Mouse (Mus musculus) hindbrain, postnatal 0 days (tissue): ENCODE data around the gene Bcl9l. TPM values are rescaled to one million over a fixed set of nuclear protein-coding genes. Genes with fewer than 3 reads are reported as not detected.
"Not testable (repeated sequence)": the region's sequence is repeated elsewhere in the genome, so short reads cannot be mapped to it uniquely, and the experiment has no call there.

Experiments used
- ATAC-seq: fragments of 200-750 bp; cut with Nextera tagmentation; 2 replicates; pipeline ENCODE4 v1.8.0; 2017; ENCODE audit warnings: mild to moderate bottlenecking, moderate TSS enrichment, moderate library complexity
- DNase-seq: peaks from one replicate; pipeline ENCODE4 v3.0.0-alpha.2; 2015; ENCODE audit warnings: low spot score
- H3K27ac ChIP-seq: fragments of 300-500 bp; sonication (generic); 2 replicates; pipeline ENCODE4 v1.5.1; 2014; ENCODE audit warnings: mild to moderate bottlenecking
- H3K27me3 ChIP-seq: fragments of 300-500 bp; sonication (generic); 2 replicates; pipeline ENCODE4 v1.6.1; 2014; ENCODE audit warnings: low read length, mixed read lengths; ENCODE audit not compliant: insufficient read depth
- H3K36me3 ChIP-seq: fragments of 300-500 bp; sonication (generic); 2 replicates; pipeline ENCODE4 v1.6.1; 2014; ENCODE audit warnings: low read length, mixed read lengths; ENCODE audit not compliant: insufficient read depth
- H3K4me1 ChIP-seq: fragments of 300-500 bp; sonication (generic); 2 replicates; pipeline ENCODE4 v1.6.1; 2014; ENCODE audit warnings: antibody characterized with exemption, low read length, mixed read lengths; ENCODE audit not compliant: insufficient read depth
- H3K4me2 ChIP-seq: fragments of 300-500 bp; sonication (generic); 2 replicates; pipeline ENCODE4 v1.6.1; 2014; ENCODE audit warnings: low read depth, mild to moderate bottlenecking, low read length, moderate library complexity, mixed read lengths
- H3K4me3 ChIP-seq: fragments of 300-500 bp; sonication (generic); 2 replicates; pipeline ENCODE4 v1.5.1; 2014; ENCODE audit warnings: low read length
- H3K9ac ChIP-seq: fragments of 300-500 bp; sonication (generic); replicated peaks from 2 replicates; pipeline ENCODE4 v1.6.1; 2014; ENCODE audit warnings: mild to moderate bottlenecking, low read length, moderate library complexity, mixed read lengths
- H3K9me3 ChIP-seq: fragments of 300-500 bp; sonication (generic); 2 replicates; pipeline ENCODE4 v1.6.1; 2016; ENCODE audit warnings: low read length, mixed read lengths
- CTCF ChIP-seq: IDR thresholded peaks from 2 replicates; pipeline ENCODE4 v1.5.1; 2016; ENCODE audit warnings: antibody characterized with exemption, control low read depth, low read depth
- WGBS: fragments of 180-500 bp; shearing (Covaris S2); extraction: QIAGEN DNeasy Blood & Tissue Kit; methylation state at CpG from one replicate; pipeline ENCODE4 v1.1.7; 2014; 5-methylcytosine and 5-hydroxymethylcytosine counted together
- polyA plus RNA-seq: library from polyadenylated mRNA; unstranded; fragments of >200 nt; fragmentation: Nextera tagmentation; extraction: Ambion mirVana; gene quantifications from 2 replicates; pipeline ENCODE4 v1.2.1, GENCODE M21; 2015
- total RNA-seq: library from RNA; depleted of rRNA; stranded (reverse); fragments of >200 nt; gene quantifications from 2 replicates; pipeline ENCODE4 v1.2.3, GENCODE M21; 2014; rRNA removed

The Bcl9l gene
- 32.7 and 44.5 TPM in 2 replicates for total RNA-seq
- polyA plus RNA-seq = 7.8 and 8.4 TPM in 2 replicates

DNA sequence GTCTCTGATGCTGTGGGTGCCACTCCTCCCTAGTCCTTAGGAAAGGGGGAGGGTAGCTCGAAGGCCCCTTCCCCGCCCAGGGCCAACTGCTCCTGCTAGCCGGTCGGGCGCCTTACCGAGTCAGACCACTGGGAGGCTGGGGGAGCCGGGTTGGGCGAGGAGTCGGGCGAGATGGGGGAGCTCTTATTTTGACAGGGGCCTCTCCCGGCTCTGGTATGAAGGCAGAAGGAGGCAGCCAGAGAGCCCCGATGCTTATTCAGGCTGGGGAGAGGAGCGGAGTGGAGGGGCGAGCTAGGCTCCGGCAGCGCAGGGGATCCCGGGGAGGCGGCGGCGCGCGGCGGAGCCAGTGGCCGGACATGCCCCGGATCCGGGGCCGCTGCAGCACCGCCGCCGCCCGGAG, at the start of gene Bcl9l:
Gene Bcl9l, plus strand, starts transcription at position 274 of the 400 bp plus-strand sequence.
- peak; percentile 74 for ATAC-seq

DNA sequence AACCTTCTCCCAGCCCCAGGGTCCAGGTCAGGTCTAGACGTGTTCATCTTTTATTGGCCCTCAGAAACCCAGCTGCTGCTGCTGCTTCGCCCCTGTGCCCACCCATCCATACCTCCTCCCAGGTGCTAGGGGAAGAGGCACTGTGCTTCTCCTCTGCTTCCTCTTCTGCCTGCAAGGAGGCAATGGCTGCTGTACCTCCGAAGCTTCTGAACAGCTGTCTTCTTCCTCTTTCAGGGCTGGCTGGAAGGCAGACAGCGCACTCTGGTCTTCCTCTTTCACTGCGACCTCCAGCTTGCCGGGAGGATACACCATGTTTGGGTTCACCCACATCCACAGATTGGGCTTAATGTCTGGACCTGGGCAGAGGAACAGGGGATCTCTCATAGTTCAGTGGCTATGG, 46.9 kb upstream of the Bcl9l start:
- WGBS = 86% methylated on average over 6 of the region's 6 CpGs
- H3K4me3 ChIP-seq = no peak overlapping the region
- H3K9ac ChIP-seq = no peak overlapping the region
- no peak overlapping the region for H3K27ac ChIP-seq
- H3K36me3 ChIP-seq = no peaks in the 10 kb centered on the region
- no peak for DNase-seq
- ATAC-seq = no peak
- no peaks in the 10 kb centered on the region for H3K9me3 ChIP-seq
- TF ChIP-seq CTCF = no peak
- H3K4me2 ChIP-seq = no peak overlapping the region
- H3K4me1 ChIP-seq = no peaks in the 10 kb centered on the region
- no peaks in the 10 kb centered on the region for H3K27me3 ChIP-seq

More for the DNA sequence above, at the start of gene Bcl9l:
- peak; percentile 81 for TF ChIP-seq CTCF
- 2% methylated on average over 25 of the region's 31 CpGs for WGBS
- Histone ChIP-seq H3K27ac (peak within 1 kb of the TSS; percentile 95), H3K4me3 (peak within 1 kb of the TSS; percentile 87), H3K9ac (peak within 1 kb of the TSS; percentile 98), H3K4me1 (peaks cover 39% of the 10 kb centered on the region), H3K9me3 (no peaks in the 10 kb centered on the region), H3K4me2 (peak within 1 kb of the TSS; percentile 88), H3K27me3 (no peaks in the 10 kb centered on the region), H3K36me3 (no peaks in the 10 kb centered on the region)
- DNase-seq = peak; percentile 96

- H3K9ac ChIP-seq = no peak within 1 kb of the TSS
- no peak for ATAC-seq
- 75% methylated on average over 19 of the region's 19 CpGs for WGBS
- H3K4me2 ChIP-seq = no peak within 1 kb of the TSS
- H3K9me3 ChIP-seq = no peaks in the 10 kb centered on the region
- no peak for DNase-seq
- H3K36me3 ChIP-seq = no peaks in the 10 kb centered on the region
- no peaks in the 10 kb centered on the region for H3K27me3 ChIP-seq
- H3K4me3 ChIP-seq = no peak within 1 kb of the TSS
- H3K27ac ChIP-seq = no peak within 1 kb of the TSS
- H3K4me1 ChIP-seq = no peaks in the 10 kb centered on the region
- TF ChIP-seq CTCF = no peak
Measured at GRCm38 (mm10) chr9:44440961-44441360, 41.7 kb upstream of the Bcl9l start, which contains the start of gene Foxr1. Gene Foxr1 (minus strand): TSS chr9:44441136.

DNA sequence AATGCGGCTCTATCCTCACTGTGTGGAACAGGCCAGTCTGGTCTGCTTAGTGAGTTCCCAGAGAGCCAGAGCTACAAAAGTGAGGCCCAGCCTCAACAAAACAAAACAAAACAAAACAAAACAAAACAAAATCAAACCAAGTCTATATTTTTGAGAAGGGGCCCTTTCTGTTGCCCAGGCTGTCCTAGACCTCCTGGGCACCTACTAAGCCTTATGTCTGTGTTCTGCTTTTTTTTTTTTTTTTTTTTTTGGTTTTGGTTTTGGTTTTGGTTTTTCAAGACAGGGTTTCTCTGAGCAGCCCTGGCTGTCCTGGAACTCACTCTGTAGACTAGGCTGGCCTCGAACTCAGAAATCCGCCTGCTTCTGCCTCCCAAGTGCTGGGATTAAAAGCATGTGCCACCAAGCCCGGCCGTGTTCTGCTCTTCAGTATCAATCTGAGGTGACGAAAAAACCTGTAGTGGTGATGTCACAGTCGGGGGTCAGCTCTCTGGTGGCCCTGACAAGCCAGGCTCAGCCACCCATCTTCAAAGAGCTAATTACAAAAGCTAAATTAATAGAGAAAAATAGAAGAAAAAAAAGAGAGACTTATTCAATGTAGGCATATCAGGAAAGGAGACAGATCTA, 38.1 kb upstream of the Bcl9l start:
- not testable (repeated sequence) for DNase-seq, H3K4me3 ChIP-seq, H3K27ac ChIP-seq, H3K9me3 ChIP-seq, ATAC-seq, H3K36me3 ChIP-seq, H3K9ac ChIP-seq, H3K4me2 ChIP-seq, H3K27me3 ChIP-seq, H3K4me1 ChIP-seq
- 83% methylated on average over 7 of the region's 7 CpGs for WGBS

- no peaks in the 10 kb centered on the region for H3K36me3 ChIP-seq
- no peak overlapping the region for H3K27ac ChIP-seq
- H3K27me3 ChIP-seq = no peaks in the 10 kb centered on the region
- ATAC-seq = no peak
- no peaks in the 10 kb centered on the region for H3K9me3 ChIP-seq
- H3K4me2 ChIP-seq = no peak overlapping the region
- TF ChIP-seq CTCF = peak; percentile 43
- H3K4me3 ChIP-seq = no peak overlapping the region
- no peaks in the 10 kb centered on the region for H3K4me1 ChIP-seq
- DNase-seq = no peak
- H3K9ac ChIP-seq = no peak overlapping the region
Measured at GRCm38 (mm10) chr9:44450387-44450786, 32.2 kb upstream of the Bcl9l start.

DNA sequence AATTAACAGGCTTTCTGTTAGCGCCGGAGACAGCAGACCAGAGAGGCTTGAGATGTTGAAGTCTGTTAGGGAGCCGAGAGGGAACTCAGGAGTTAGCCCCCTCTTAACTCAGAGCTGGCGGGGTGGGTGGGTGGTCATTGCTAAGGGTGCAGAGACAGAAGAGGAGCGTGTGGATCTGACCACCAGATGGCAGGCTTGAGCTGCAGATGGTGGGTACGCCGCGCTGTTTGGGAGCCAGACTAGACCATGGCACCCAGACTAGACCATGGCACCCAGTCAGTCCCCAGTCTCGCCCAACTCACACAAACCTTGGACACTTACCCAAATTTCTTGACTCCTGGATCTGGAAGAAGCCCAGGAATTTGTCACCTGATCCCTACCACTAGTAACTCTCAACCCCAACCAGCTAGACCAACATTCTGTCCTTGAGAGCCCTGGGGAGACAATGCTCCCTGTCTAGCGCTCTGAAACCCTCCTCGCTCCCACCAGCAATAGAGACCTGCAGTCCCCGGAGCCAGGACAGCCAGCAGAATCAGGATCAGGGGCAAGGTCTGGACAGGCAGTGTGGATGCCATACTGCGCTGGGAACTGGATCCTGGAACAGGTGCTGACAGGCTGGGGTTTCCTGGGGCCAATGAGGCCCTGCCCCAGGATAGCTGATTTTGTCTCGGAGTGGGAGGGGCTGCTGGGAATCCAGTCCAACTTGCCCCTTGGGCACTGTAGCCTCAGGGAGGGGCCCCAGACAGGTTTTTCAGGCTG, 28.3 kb upstream of the Bcl9l start:
- TF ChIP-seq CTCF = peak; percentile 98
- no peak overlapping the region for H3K9ac ChIP-seq
- no peaks in the 10 kb centered on the region for H3K36me3 ChIP-seq
- H3K4me3 ChIP-seq = no peak overlapping the region
- H3K27me3 ChIP-seq = no peaks in the 10 kb centered on the region
- no peaks in the 10 kb centered on the region for H3K9me3 ChIP-seq
- 0 out of 2 replicates have a peak, but pooled peaks cover 9% of the 10 kb centered on the region for H3K4me1 ChIP-seq
- no peak overlapping the region for H3K27ac ChIP-seq
- DNase-seq = peak; percentile 90
- WGBS = 12% methylated on average over 14 of the region's 14 CpGs
- ATAC-seq = peak; percentile 76
- H3K4me2 ChIP-seq = no peak overlapping the region

DNA sequence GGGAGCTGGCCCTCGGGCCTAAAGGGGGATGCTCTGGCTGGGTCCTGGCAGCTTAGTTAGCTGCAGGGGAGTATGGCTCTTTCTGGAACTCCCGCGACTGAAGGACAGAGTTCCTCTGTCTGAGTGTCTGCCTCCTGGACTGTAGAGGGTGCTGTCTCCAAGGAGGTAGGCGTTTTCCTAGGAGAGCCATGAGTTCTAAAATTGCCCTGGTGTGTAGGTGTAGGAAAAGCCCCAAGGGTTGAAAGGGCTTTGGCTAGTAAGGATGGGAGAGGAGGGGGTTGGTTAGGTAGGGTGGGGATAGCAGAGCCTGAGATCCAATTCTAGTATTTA, 27.8 kb upstream of the Bcl9l start, which contains the start of gene Upk2:
Gene Upk2, minus strand, starts transcription at position 86 of the 330 bp plus-strand sequence.
- Histone ChIP-seq H3K4me3 (no peak within 1 kb of the TSS), H3K4me2 (no peak within 1 kb of the TSS), H3K27ac (no peak within 1 kb of the TSS), H3K27me3 (no peaks in the 10 kb centered on the region), H3K9ac (no peak within 1 kb of the TSS), H3K9me3 (no peaks in the 10 kb centered on the region), H3K4me1 (0 out of 2 replicates have a peak, but pooled peaks cover 9% of the 10 kb centered on the region), H3K36me3 (no peaks in the 10 kb centered on the region)
- 32% methylated on average over 4 of the region's 4 CpGs for WGBS
- ATAC-seq = no peak
- DNase-seq = no peak
- TF ChIP-seq CTCF = peak; percentile 41
